Mouse (Mus musculus): ENCODE measurements around the gene Ctdspl. TPM values are rescaled to one million over a fixed set of nuclear protein-coding genes. Genes with fewer than 3 reads are reported as not detected.

Gene Ctdspl
- polyA plus RNA-seq, 1 experiment from 2014 or later: 22.9 TPM

GRCm38 (mm10) chr9:119063036-119063644 is 136.9 kb downstream of the Ctdspl start:
- 36% methylated on average over 19 of the region's 19 CpGs for WGBS
- Histone ChIP-seq H3K9ac (no peak overlapping the region), H3K4me1 (ENCODE audit: insufficient read depth) (peaks cover 5% of the 10 kb centered on the region; the same call in 1 of the 2 replicates), H3K27ac (ENCODE audit: low read depth) (no peak overlapping the region), H3K4me2 (peak overlapping the region; percentile 28; the same call in 1 of the 2 replicates), H3K36me3 (ENCODE audit: insufficient read depth) (no peaks in the 10 kb centered on the region), H3K9me3 (ENCODE audit: low read depth, low read length) (no peaks in the 10 kb centered on the region), H3K27me3 (ENCODE audit: insufficient read depth, low read length) (no peaks in the 10 kb centered on the region), H3K4me3 (ENCODE audit: low read depth, low read length) (no peak overlapping the region)
- DNase-seq (peak; percentile 30), ATAC-seq (ENCODE audit: insufficient read depth) (peak; percentile 18; the same call in 1 of the 2 replicates)
- TF ChIP-seq CTCF (IDR thresholded peaks at IDR 0.05; ENCODE audit: low read depth): no peak

- H3K9me3 ChIP-seq (ENCODE audit: low read depth, low read length): no peaks in the 10 kb centered on the region
- TF ChIP-seq CTCF (IDR thresholded peaks at IDR 0.05; ENCODE audit: low read depth): no peak
- H3K27ac ChIP-seq (ENCODE audit: low read depth): no peak overlapping the region; the same call in 1 of the 2 replicates
- no peak overlapping the region for H3K4me2 ChIP-seq
- H3K36me3 ChIP-seq (ENCODE audit: insufficient read depth): no peaks in the 10 kb centered on the region
- DNase-seq: no peak
- no peaks in the 10 kb centered on the region for H3K27me3 ChIP-seq (ENCODE audit: insufficient read depth, low read length)
- ATAC-seq (ENCODE audit: insufficient read depth): no peak
- no peak overlapping the region for H3K9ac ChIP-seq
- no peak overlapping the region for H3K4me3 ChIP-seq (ENCODE audit: low read depth, low read length)
- H3K4me1 ChIP-seq (ENCODE audit: insufficient read depth): peaks cover 5% of the 10 kb centered on the region; the same call in 1 of the 2 replicates
- WGBS: 45% methylated on average over 4 of the region's 4 CpGs
These were observed 138.0 kb downstream of the Ctdspl start for GRCm38 (mm10) chr9:119064296-119064695.

- peak; percentile 96 for TF ChIP-seq CTCF (IDR thresholded peaks at IDR 0.05; ENCODE audit: low read depth)
- no peak overlapping the region for H3K9ac ChIP-seq
- DNase-seq: peak; percentile 90
These were observed 141.3 kb downstream of the Ctdspl start for GRCm38 (mm10) chr9:119067601-119068000.

GRCm38 (mm10) chr9:119068266-119068665 is 142.0 kb downstream of the Ctdspl start:
- Histone ChIP-seq H3K27ac (ENCODE audit: low read depth) (no peak overlapping the region), H3K4me2 (no peak overlapping the region), H3K9ac (no peak overlapping the region), H3K4me1 (ENCODE audit: insufficient read depth) (0 out of 2 replicates have a peak, but pooled peaks cover 3% of the 10 kb centered on the region), H3K4me3 (ENCODE audit: low read depth, low read length) (no peak overlapping the region), H3K9me3 (ENCODE audit: low read depth, low read length) (no peaks in the 10 kb centered on the region), H3K27me3 (ENCODE audit: insufficient read depth, low read length) (no peaks in the 10 kb centered on the region), H3K36me3 (ENCODE audit: insufficient read depth) (0 out of 2 replicates have a peak, but pooled peaks cover 3% of the 10 kb centered on the region)
- no peak for TF ChIP-seq CTCF (IDR thresholded peaks at IDR 0.05; ENCODE audit: low read depth)
- DNase-seq: peak; percentile 52
- WGBS: 63% methylated on average over 11 of the region's 11 CpGs
- peak; percentile 26; the same call in 1 of the 2 replicates for ATAC-seq (ENCODE audit: insufficient read depth)

More at GRCm38 (mm10) chr9:119067601-119068000, 141.3 kb downstream of the Ctdspl start:
- Histone ChIP-seq H3K4me2 (no peak overlapping the region), H3K4me1 (ENCODE audit: insufficient read depth) (peaks cover 5% of the 10 kb centered on the region; the same call in 1 of the 2 replicates), H3K36me3 (ENCODE audit: insufficient read depth) (0 out of 2 replicates have a peak, but pooled peaks cover under 1% of the 10 kb centered on the region), H3K27me3 (ENCODE audit: insufficient read depth, low read length) (no peaks in the 10 kb centered on the region), H3K9me3 (ENCODE audit: low read depth, low read length) (no peaks in the 10 kb centered on the region), H3K27ac (ENCODE audit: low read depth) (no peak overlapping the region), H3K4me3 (ENCODE audit: low read depth, low read length) (no peak overlapping the region)
- WGBS: under 1% methylated on average over 6 of the region's 6 CpGs
- peak; percentile 48 for ATAC-seq (ENCODE audit: insufficient read depth)

- Histone ChIP-seq H3K27me3 (ENCODE audit: insufficient read depth, low read length) (no peaks in the 10 kb centered on the region), H3K4me2 (no peak overlapping the region), H3K36me3 (ENCODE audit: insufficient read depth) (peaks cover 15% of the 10 kb centered on the region; the same call in 1 of the 2 replicates), H3K27ac (ENCODE audit: low read depth) (no peak overlapping the region), H3K4me1 (ENCODE audit: insufficient read depth) (peaks cover 2% of the 10 kb centered on the region; the same call in 1 of the 2 replicates), H3K9ac (no peak overlapping the region), H3K4me3 (ENCODE audit: low read depth, low read length) (no peak overlapping the region), H3K9me3 (ENCODE audit: low read depth, low read length) (no peaks in the 10 kb centered on the region)
- TF ChIP-seq CTCF (IDR thresholded peaks at IDR 0.05; ENCODE audit: low read depth): no peak
- ATAC-seq (ENCODE audit: insufficient read depth) (no peak), DNase-seq (no peak)
- WGBS: 70% methylated on average over 13 of the region's 13 CpGs
These were observed 144.0 kb downstream of the Ctdspl start for GRCm38 (mm10) chr9:119070173-119070825.

GRCm38 (mm10) chr9:119071786-119072185 is 145.5 kb downstream of the Ctdspl start:
- DNase-seq (no peak), ATAC-seq (ENCODE audit: insufficient read depth) (no peak)
- no peak overlapping the region for H3K4me3 ChIP-seq (ENCODE audit: low read depth, low read length)
- no peaks in the 10 kb centered on the region for H3K9me3 ChIP-seq (ENCODE audit: low read depth, low read length)
- no peak for TF ChIP-seq CTCF (IDR thresholded peaks at IDR 0.05; ENCODE audit: low read depth)
- H3K27ac ChIP-seq (ENCODE audit: low read depth): no peak overlapping the region
- H3K4me1 ChIP-seq (ENCODE audit: insufficient read depth): peaks cover 2% of the 10 kb centered on the region; the same call in 1 of the 2 replicates
- WGBS: 77% methylated on average over 9 of the region's 9 CpGs
- H3K27me3 ChIP-seq (ENCODE audit: insufficient read depth, low read length): no peaks in the 10 kb centered on the region
- no peak overlapping the region for H3K9ac ChIP-seq
- H3K4me2 ChIP-seq: no peak overlapping the region
- peaks cover 15% of the 10 kb centered on the region; the same call in 1 of the 2 replicates for H3K36me3 ChIP-seq (ENCODE audit: insufficient read depth)

Data from lung, embryonic 14.5 days (tissue).